Mouse (Mus musculus) spleen, postnatal 36 days (tissue): ENCODE data around the gene Pitx3.
"Not testable (repeated sequence)": the region's sequence is repeated elsewhere in the genome, so short reads cannot be mapped to it uniquely, and the experiment has no call there.

Experiments used
- DNase-seq, 2 experiments: peaks; one replicate each; pipeline ENCODE4 v3.0.0; 2022; ENCODE audit warnings: low spot score in 2 of 2, mixed read lengths in 1 of 2

The Pitx3 gene

GRCm38 (mm10) chr19:46147511-46148371 is at the start of gene Pitx3:
Gene Pitx3, minus strand, starts transcription at chr19:46148326.
- no peak for DNase-seq

- DNase-seq = no peak
These were observed 39.1 kb upstream of the Pitx3 start for GRCm38 (mm10) chr19:46187203-46187602.

- DNase-seq = no peak
These were observed 38.5 kb upstream of the Pitx3 start for GRCm38 (mm10) chr19:46186611-46187010.

- DNase-seq = no peak
These were observed 34.1 kb upstream of the Pitx3 start for GRCm38 (mm10) chr19:46182241-46182640.

GRCm38 (mm10) chr19:46180274-46180673 is 32.1 kb upstream of the Pitx3 start:
- DNase-seq = no peak

GRCm38 (mm10) chr19:46177046-46177445 is 28.9 kb upstream of the Pitx3 start:
- DNase-seq = no peak

GRCm38 (mm10) chr19:46175173-46175572 is 27.0 kb upstream of the Pitx3 start:
- DNase-seq = no peak

- DNase-seq = no peak
These were observed 24.4 kb upstream of the Pitx3 start for GRCm38 (mm10) chr19:46172541-46172940.

GRCm38 (mm10) chr19:46169913-46170312 is 21.8 kb upstream of the Pitx3 start:
- DNase-seq = no peak

- no peak for DNase-seq
These were observed 21.3 kb upstream of the Pitx3 start for GRCm38 (mm10) chr19:46169396-46169795.

- DNase-seq = not testable (repeated sequence)
These were observed 19.0 kb upstream of the Pitx3 start for GRCm38 (mm10) chr19:46167169-46167568.

- DNase-seq = no peak
These were observed 17.8 kb upstream of the Pitx3 start for GRCm38 (mm10) chr19:46165950-46166349.

- peak; percentile 96 for DNase-seq
These were observed 4.1 kb upstream of the Pitx3 start, which contains the start of gene Gbf1 for GRCm38 (mm10) chr19:46152127-46152803. Gene Gbf1, plus strand, starts transcription at chr19:46152509.

- no peak for DNase-seq
These were observed 965 bp upstream of the Pitx3 start for GRCm38 (mm10) chr19:46149091-46149490.

- peak; percentile 66 to 70 for DNase-seq
These were observed 240 bp upstream of the Pitx3 start for GRCm38 (mm10) chr19:46148372-46148760.

- no peak for DNase-seq
These were observed 7.0 kb downstream of the Pitx3 start for GRCm38 (mm10) chr19:46141091-46141490.

GRCm38 (mm10) chr19:46140324-46140723 is 7.8 kb downstream of the Pitx3 start:
- DNase-seq = no peak

GRCm38 (mm10) chr19:46136639-46137580 is 11.2 kb downstream of the Pitx3 start:
- DNase-seq = peak; percentile 67 to 72

GRCm38 (mm10) chr19:46135789-46136638 is 12.1 kb downstream of the Pitx3 start:
- peak; percentile 69 to 73 for DNase-seq

- peak; percentile 78 to 82 for DNase-seq
These were observed 12.8 kb downstream of the Pitx3 start for GRCm38 (mm10) chr19:46135297-46135696.

- DNase-seq = no peak
These were observed 15.5 kb downstream of the Pitx3 start for GRCm38 (mm10) chr19:46132577-46132976.
